Mouse (Mus musculus) forebrain, embryonic 10.5 days (tissue): Measurements from ENCODE around the gene Nin. TPM values are rescaled to one million over a fixed set of nuclear protein-coding genes. Genes with fewer than 3 reads are reported as not detected.

Experiments
- DNase-seq: peaks from one replicate; pipeline ENCODE4 v3.0.0-alpha.2; 2017; ENCODE audit warnings: low spot score; ENCODE audit errors: extremely low spot score
- H3K27ac ChIP-seq: fragments of 300-500 bp; sonication (generic); 2 replicates; pipeline ENCODE4 v1.5.1; 2016; ENCODE audit warnings: mild to moderate bottlenecking
- H3K27me3 ChIP-seq: fragments of 300-500 bp; sonication (generic); 2 replicates; pipeline ENCODE4 v1.6.1; 2016; ENCODE audit warnings: mild to moderate bottlenecking; ENCODE audit not compliant: poor library complexity, severe bottlenecking
- H3K36me3 ChIP-seq: fragments of 300-500 bp; sonication (generic); replicated peaks from 2 replicates; pipeline ENCODE4 v1.6.1; 2016; ENCODE audit warnings: mild to moderate bottlenecking, moderate library complexity
- H3K4me1 ChIP-seq: fragments of 300-500 bp; sonication (generic); 2 replicates; pipeline ENCODE4 v1.6.1; 2016
- H3K4me3 ChIP-seq: fragments of 300-500 bp; sonication (generic); 2 replicates; pipeline ENCODE4 v1.5.1; 2016; ENCODE audit warnings: mild to moderate bottlenecking, moderate library complexity
- H3K9me3 ChIP-seq: fragments of 300-500 bp; sonication (generic); 2 replicates; pipeline ENCODE4 v1.6.1; 2016; ENCODE audit warnings: mild to moderate bottlenecking, moderate library complexity
- WGBS: fragments of 180-500 bp; shearing (Covaris S2); methylation state at CpG from one replicate; pipeline ENCODE4 v1.1.7; 2016; 5-methylcytosine and 5-hydroxymethylcytosine counted together
- polyA plus RNA-seq: library from polyadenylated mRNA; unstranded; fragments of >200 nt; fragmentation: Nextera tagmentation; extraction: Ambion mirVana; gene quantifications from 2 replicates; pipeline ENCODE4 v1.2.1, GENCODE M21; 2016

Nin gene
- polyA plus RNA-seq, 1 experiment from 2014 or later = 8.9 TPM

DNA sequence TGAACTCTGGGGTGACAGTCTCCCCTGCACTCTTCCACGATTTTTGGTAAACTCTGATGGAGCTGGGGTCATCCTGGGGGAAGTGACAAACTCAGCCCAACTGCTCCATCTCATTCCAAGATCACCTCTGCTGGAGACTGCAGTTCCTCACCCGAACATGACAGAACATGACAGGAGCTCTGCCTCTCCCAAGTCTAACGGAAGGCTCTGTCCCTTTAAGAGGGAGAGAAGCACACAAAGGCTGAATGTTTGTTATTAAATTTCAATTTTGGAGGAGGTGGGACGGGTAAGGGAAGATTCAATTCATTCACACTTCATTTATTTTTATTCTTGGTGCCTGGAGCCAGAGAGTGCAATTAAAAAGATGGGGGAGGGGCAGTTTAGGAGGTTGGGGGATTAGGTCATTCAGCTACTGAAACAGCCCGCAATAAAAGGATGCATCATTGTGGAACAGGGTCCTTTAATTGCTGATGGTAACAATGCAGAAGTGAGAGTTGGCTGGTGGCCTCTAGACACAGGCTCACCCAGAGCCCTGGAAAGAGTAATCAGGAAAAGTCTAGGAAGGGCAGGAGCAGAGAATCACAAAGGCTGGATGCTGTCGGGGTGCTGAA, 44.8 kb downstream of the Nin start:
- Histone ChIP-seq H3K27ac (peak overlapping the region; percentile 71), H3K4me1 (peaks cover 44% of the 10 kb centered on the region)
- 17% methylated on average over 6 of the region's 6 CpGs for WGBS

DNA sequence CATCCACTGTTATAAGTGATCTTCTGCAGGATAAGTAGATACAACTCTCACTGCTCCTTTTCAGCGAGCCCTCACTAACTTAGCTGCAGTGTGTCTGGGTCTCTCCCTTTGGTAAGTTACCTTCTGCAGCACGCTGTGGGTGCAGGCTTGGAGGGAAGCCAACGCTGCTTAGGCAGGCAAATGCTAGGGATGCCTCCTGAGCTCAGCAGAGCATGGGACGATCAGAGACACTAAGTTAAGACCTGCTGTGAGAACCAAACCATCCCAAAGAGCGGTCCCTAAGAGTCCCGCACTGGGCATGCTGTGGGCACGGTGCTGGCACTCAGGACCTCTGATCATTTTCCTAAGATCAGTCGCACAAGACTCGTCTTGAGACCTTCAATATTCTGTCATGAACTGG, 45.7 kb downstream of the Nin start:
- Histone ChIP-seq H3K27ac (peak overlapping the region; percentile 73), H3K36me3 (peaks cover 5% of the 10 kb centered on the region; the same call in 1 of the 2 replicates), H3K27me3 (peaks cover 24% of the 10 kb centered on the region), H3K4me1 (peaks cover 44% of the 10 kb centered on the region), H3K9me3 (no peaks in the 10 kb centered on the region), H3K4me3 (no peak overlapping the region)
- DNase-seq = no peak
- 57% methylated on average over 9 of the region's 9 CpGs for WGBS

More for the DNA sequence above, 44.8 kb downstream of the Nin start:
- peak; percentile 35 for DNase-seq
- peaks cover 5% of the 10 kb centered on the region; the same call in 1 of the 2 replicates for H3K36me3 ChIP-seq
- H3K4me3 ChIP-seq = peak overlapping the region; percentile 20; the same call in 1 of the 2 replicates
- H3K9me3 ChIP-seq = no peaks in the 10 kb centered on the region
- H3K27me3 ChIP-seq = peaks cover 24% of the 10 kb centered on the region

DNA sequence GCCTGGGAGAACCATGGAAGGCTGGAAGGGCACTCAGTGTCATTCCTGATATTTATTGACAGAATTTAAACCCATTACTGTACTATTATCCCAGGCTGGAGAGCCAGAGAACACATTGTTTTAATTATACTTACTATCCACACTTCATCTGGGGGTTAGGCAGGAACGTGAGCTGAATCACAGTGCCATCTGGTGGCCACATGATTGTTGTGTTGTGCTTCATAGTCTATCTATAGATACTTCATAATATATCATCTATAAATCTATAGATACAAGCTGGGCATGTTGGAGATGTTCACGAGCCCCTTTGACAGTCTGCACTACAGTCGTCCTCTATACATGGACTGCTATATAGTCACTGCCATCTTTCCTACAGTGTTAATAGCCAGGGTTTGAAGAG, 51.4 kb downstream of the Nin start:
- H3K27me3 ChIP-seq = peaks cover 4% of the 10 kb centered on the region; the same call in 1 of the 2 replicates
- peaks cover 20% of the 10 kb centered on the region for H3K4me1 ChIP-seq
- peaks cover 6% of the 10 kb centered on the region; the same call in 1 of the 2 replicates for H3K36me3 ChIP-seq
- peak; percentile 53 for DNase-seq
- no peak overlapping the region for H3K4me3 ChIP-seq
- H3K9me3 ChIP-seq = no peaks in the 10 kb centered on the region
- no peak overlapping the region for H3K27ac ChIP-seq
- 44% methylated on average over 3 of the region's 3 CpGs for WGBS

DNA sequence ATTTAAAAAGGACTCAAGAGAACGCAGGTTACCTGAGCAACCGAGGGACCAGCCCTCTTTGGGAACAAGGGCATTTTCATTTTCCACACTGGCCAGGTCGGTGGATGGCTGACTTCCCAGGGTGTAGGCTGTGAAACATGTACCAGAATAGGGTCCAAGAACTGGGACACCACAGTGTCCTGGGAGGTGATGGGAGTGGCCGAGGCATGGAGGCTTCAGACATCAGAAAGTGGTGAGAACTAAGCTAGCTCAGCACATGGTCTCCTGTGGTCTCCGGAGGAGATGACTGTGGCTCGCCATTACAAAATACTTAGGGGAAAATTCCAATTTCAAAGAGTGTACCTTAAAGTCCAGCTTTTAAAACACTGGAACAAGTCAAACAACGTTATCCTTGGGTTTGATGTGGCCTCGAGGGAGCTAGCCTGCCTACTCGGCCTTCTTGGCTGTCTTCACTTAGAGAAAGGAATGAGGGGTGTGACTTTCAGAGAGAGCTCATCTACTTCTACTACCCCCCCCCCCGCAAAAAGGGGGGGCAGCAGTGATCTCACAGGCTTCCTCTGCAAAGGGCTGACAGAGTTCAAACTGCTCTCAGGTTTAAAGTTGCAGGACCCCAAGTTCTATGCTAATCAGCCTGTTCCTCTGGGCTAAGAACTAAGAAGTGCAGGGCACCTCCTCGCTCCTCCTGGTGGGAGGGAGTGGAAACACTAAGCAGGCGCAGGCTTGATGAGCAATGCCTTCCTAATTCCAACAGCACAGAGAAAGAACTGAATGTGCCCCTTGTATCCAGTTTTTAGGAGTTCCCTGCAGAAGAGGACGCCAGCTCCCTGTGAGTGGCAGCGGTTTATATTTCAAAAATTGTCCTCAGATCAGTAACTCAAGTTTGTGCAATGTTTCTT, 54.3 kb downstream of the Nin start:
- Histone ChIP-seq H3K9me3 (no peaks in the 10 kb centered on the region), H3K36me3 (peaks cover 25% of the 10 kb centered on the region), H3K4me1 (peaks cover 20% of the 10 kb centered on the region), H3K27me3 (no peaks in the 10 kb centered on the region), H3K4me3 (no peak overlapping the region), H3K27ac (0 out of 2 replicates have a peak overlapping the region, but pooled peaks have one; percentile 30)
- DNase-seq = no peak
- 71% methylated on average over 14 of the region's 14 CpGs for WGBS

DNA sequence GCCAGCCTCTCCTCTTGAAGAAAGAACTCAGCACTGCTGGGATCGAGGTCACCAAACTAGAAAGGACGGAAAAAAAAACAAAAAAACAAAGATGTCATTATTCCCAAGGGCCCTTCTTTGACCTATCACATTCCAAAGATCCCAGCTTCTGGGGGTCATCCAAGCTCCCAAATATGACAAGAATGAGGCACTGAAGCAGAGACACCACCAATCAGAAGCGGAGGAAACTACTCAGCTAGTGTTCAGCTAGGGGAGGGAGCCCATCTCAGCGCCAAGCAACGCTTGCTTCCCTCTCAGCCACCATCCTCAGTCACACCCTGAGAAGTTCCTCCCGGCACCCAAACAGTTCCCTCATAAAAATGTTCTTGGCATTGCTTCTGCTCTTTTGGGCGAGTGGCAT, 62.8 kb downstream of the Nin start:
- H3K9me3 ChIP-seq = no peaks in the 10 kb centered on the region
- DNase-seq = no peak
- no peak overlapping the region for H3K27ac ChIP-seq
- H3K4me1 ChIP-seq = peaks cover 13% of the 10 kb centered on the region
- WGBS = 67% methylated on average over 7 of the region's 7 CpGs
- H3K36me3 ChIP-seq = peaks cover 76% of the 10 kb centered on the region
- no peaks in the 10 kb centered on the region for H3K27me3 ChIP-seq
- no peak overlapping the region for H3K4me3 ChIP-seq

DNA sequence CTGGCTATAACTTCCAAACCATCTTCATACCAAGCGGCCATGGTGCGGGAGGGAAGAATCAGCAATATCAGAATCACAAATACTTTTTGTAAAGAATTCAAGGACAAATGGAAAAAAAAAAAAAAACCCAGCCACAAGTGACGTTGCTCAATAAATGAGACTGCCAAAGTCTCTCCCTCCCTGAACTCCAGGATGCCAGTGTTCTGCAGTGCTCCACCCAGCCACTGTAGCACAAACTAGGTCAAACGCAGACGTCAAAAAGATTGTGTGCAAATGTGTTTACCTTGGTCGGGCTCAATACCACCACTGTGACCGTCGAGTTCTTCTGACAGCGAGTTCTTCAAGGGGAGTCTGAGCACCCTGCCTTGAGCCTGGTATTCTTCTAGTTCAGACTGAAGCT, 64.8 kb downstream of the Nin start:
- Histone ChIP-seq H3K36me3 (peaks cover 72% of the 10 kb centered on the region), H3K27ac (no peak overlapping the region), H3K4me1 (peaks cover 13% of the 10 kb centered on the region), H3K9me3 (no peaks in the 10 kb centered on the region), H3K4me3 (no peak overlapping the region), H3K27me3 (no peaks in the 10 kb centered on the region)
- 91% methylated on average over 9 of the region's 9 CpGs for WGBS
- no peak for DNase-seq

DNA sequence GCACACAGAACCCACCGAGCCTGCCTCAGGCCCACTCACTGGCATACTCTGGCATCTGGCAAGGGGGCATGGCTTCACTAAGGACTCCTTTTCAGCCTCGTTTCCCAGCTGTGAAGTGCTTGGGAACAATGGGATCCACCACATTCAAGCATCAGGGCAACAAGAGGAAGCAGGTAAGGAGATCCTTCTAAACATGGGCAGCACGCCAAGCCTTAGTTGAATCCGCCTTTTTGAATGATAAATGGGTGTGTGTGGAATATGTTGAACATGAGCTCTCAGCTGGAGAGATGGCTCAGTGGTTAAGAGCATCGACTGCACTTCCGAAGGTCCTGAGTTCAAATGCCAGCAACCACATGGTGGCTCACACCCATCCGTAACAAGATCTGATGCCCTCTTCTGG, 66.2 kb downstream of the Nin start:
- 90% methylated on average over 7 of the region's 7 CpGs for WGBS
- Histone ChIP-seq H3K27ac (no peak overlapping the region), H3K4me1 (peaks cover 8% of the 10 kb centered on the region), H3K4me3 (no peak overlapping the region), H3K27me3 (no peaks in the 10 kb centered on the region), H3K9me3 (no peaks in the 10 kb centered on the region), H3K36me3 (peaks cover 79% of the 10 kb centered on the region)
- no peak for DNase-seq

DNA sequence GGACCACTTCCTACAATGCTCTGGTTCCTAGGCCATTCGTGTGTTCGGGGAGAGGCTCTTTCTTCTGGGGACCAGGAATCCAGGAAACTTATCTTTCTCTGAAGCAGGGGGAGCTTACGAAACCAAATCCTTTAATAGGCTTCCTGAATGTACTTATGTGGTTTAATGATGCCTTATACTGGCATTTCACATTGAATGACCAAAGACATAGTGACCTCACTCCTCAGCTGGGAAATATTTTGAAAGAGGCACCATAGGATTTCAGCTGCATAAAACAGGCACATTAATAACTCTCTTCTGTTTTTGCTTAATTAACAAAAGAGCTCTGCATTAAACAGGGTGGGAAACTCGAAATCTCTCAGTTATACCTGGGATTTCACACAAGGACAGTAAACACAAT, 69.2 kb downstream of the Nin start:
- H3K4me3 ChIP-seq = no peak overlapping the region
- no peak overlapping the region for H3K27ac ChIP-seq
- H3K36me3 ChIP-seq = peaks cover 65% of the 10 kb centered on the region
- WGBS = 71% methylated on average over 4 of the region's 4 CpGs
- H3K4me1 ChIP-seq = no peaks in the 10 kb centered on the region
- no peaks in the 10 kb centered on the region for H3K27me3 ChIP-seq
- no peaks in the 10 kb centered on the region for H3K9me3 ChIP-seq
- DNase-seq = no peak

DNA sequence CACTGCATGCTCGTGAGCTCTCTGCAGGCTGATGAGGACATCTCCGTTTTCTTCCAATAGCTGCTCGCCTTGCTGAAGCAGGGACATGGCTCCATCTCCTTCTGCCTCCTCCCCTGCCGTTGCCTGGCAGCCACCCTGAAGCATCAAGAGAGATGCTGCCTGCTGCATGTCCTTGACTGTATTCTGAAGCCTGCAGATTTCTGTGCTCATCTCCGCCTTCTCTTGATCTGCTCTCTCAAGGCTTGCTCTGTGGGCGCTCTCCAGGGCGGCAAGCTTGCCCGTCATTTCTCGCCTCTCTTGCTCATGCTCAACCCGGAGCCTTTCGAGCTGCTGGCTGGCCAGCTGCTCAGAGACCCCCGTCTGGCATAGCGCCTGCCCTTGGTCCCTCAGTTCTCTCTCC, 70.1 kb downstream of the Nin start:
- H3K36me3 ChIP-seq = peaks cover 59% of the 10 kb centered on the region
- 93% methylated on average over 13 of the region's 13 CpGs for WGBS
- H3K27me3 ChIP-seq = no peaks in the 10 kb centered on the region
- no peak overlapping the region for H3K27ac ChIP-seq
- DNase-seq = no peak
- no peak overlapping the region for H3K4me3 ChIP-seq
- no peaks in the 10 kb centered on the region for H3K4me1 ChIP-seq
- H3K9me3 ChIP-seq = no peaks in the 10 kb centered on the region

DNA sequence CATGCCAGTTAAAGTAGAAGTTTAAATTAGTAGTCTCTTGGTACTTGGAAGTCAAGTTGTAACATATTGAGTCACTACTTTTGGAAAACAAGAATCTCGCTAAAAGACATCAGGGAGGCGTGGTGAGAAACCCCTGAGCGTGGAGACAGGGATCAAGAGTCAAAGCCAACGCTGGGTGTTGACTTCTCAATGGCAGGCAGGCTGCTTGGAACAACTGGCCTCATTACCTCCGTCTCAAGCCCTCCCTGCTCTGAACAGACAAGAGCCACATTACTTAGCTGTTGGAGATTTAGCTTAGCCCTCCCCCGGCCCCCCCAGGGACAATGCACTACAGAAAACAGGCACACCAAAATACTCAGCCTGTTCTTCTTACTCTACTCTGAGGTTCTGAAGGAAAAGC, 72.5 kb downstream of the Nin start:
- no peak for DNase-seq
- 72% methylated on average over 6 of the region's 6 CpGs for WGBS
- no peaks in the 10 kb centered on the region for H3K9me3 ChIP-seq
- no peak overlapping the region for H3K27ac ChIP-seq
- H3K27me3 ChIP-seq = no peaks in the 10 kb centered on the region
- H3K4me1 ChIP-seq = no peaks in the 10 kb centered on the region
- H3K36me3 ChIP-seq = peaks cover 47% of the 10 kb centered on the region
- no peak overlapping the region for H3K4me3 ChIP-seq

DNA sequence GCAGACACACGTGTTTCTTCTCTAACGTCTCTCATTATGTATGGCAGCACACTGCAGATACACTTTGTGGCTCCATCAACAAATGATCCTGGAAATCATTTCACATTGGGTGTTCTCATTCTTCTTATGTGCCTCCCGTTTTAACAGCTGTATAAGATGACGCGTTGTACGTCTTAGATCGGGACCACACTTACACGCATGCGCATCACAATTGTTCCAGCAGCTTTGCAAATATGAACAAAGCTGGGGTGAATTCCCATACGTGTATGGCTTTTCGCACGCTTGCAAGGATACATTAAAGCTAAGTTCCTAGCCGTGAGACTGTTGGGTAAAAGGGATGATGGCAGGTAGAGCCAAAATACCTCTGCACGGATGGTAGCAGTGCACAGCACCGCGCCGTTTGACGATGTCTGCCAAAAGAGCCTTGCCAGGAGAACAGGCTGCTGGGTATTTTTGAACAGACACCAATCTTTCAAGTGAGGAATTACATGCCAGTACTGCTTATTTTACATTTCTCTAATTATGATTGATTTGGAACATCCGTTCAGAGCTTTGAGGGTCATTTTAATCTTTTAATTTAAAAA, 76.7 kb downstream of the Nin start:
- Histone ChIP-seq H3K36me3 (peaks cover 23% of the 10 kb centered on the region), H3K27me3 (no peaks in the 10 kb centered on the region), H3K9me3 (no peaks in the 10 kb centered on the region), H3K27ac (no peak overlapping the region), H3K4me1 (no peaks in the 10 kb centered on the region), H3K4me3 (no peak overlapping the region)
- no peak for DNase-seq
- 96% methylated on average over 19 of the region's 19 CpGs for WGBS

DNA sequence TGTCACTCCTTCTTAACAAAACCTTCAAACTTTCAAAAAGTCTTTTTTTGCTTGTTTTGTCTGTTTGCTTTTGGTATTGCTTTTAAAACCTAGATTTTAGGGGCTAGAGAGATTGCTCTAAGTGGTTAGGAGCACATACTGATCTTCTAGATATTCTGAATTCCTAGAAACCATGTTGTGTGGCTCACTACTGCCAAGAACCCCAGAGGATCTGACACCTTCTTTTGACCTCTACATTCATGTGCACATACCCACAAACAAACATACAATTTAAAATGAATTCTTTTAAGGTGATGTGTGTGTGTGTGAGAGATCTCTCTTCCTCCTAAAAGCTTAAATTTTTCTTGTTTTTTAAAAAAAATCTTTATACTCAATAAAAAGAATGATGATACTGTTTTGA, 87.3 kb downstream of the Nin start:
- Histone ChIP-seq H3K4me1 (no peaks in the 10 kb centered on the region), H3K27me3 (no peaks in the 10 kb centered on the region), H3K4me3 (no peak overlapping the region), H3K36me3 (peaks cover 50% of the 10 kb centered on the region), H3K27ac (no peak overlapping the region), H3K9me3 (no peaks in the 10 kb centered on the region)
- DNase-seq = no peak

DNA sequence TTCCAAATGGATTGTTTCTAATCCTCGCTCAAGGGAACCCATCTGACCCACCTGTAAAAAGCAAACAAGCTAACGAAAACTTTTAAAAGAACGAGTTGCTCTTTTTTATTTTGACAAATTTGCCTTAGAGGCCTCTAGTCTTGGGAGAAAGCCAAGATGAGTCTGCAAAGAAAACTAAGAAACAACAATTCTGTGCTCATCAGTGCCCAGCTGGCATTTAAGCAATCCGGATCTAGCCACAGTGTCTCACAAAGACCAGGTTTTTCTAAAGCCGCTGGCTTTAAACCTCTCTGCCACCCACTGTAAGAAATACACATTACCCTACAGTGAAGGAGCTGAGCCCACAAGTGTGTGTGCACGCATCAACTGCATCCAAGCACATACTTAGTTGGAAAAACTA, 88.1 kb downstream of the Nin start:
- no peak overlapping the region for H3K4me3 ChIP-seq
- no peaks in the 10 kb centered on the region for H3K4me1 ChIP-seq
- H3K36me3 ChIP-seq = peaks cover 51% of the 10 kb centered on the region
- no peak for DNase-seq
- H3K27ac ChIP-seq = no peak overlapping the region
- H3K9me3 ChIP-seq = no peaks in the 10 kb centered on the region
- WGBS = 93% methylated on average over 6 of the region's 6 CpGs
- H3K27me3 ChIP-seq = no peaks in the 10 kb centered on the region
